Mouse (Mus musculus) ES-Bruce4 (cell line): ENCODE data around the gene Fam19a4. TPM values are rescaled to one million over a fixed set of nuclear protein-coding genes. Genes with fewer than 3 reads are reported as not detected.
A peak's percentile ranks its signal among the peaks of the same experiment; 100 is the strongest.

Experiments used
- H3K27ac ChIP-seq: 2 replicates; pipeline ENCODE4 v1.5.1; 2012; ENCODE audit warnings: low read length, inconsistent platforms; ENCODE audit not compliant: insufficient read depth
- H3K27me3 ChIP-seq: 2 replicates; pipeline ENCODE4 v1.6.1; 2012; ENCODE audit warnings: mild to moderate bottlenecking, low read length, inconsistent platforms; ENCODE audit not compliant: control insufficient read depth, poor library complexity, insufficient read depth, severe bottlenecking
- H3K36me3 ChIP-seq: 2 replicates; pipeline ENCODE4 v1.6.1; 2012; ENCODE audit warnings: inconsistent platforms, mild to moderate bottlenecking, low read length, moderate library complexity; ENCODE audit not compliant: control insufficient read depth, poor library complexity, insufficient read depth, severe bottlenecking
- H3K4me1 ChIP-seq: one replicate; pipeline ENCODE4 v1.8.1; 2011; ENCODE audit warnings: low read length; ENCODE audit not compliant: control insufficient read depth, insufficient read depth
- H3K4me3 ChIP-seq: 2 replicates; pipeline ENCODE4 v1.5.1; 2011; ENCODE audit warnings: low read depth, mild to moderate bottlenecking, low read length
- H3K9ac ChIP-seq: 2 replicates; pipeline ENCODE4 v1.6.1; 2012; ENCODE audit warnings: low read depth, mild to moderate bottlenecking, inconsistent platforms; ENCODE audit not compliant: poor library complexity, severe bottlenecking
- H3K9me3 ChIP-seq: replicated peaks from 2 replicates; pipeline ENCODE4 v1.6.1; 2012; ENCODE audit warnings: mild to moderate bottlenecking, low read length, inconsistent platforms; ENCODE audit not compliant: control insufficient read depth, poor library complexity, insufficient read depth, severe bottlenecking
- CTCF ChIP-seq: IDR thresholded peaks from one replicate; pipeline ENCODE4 v1.8.1; 2011; ENCODE audit warnings: low read depth, low read length
- EP300 ChIP-seq: IDR thresholded peaks from 2 replicates; pipeline ENCODE4 v1.6.1; 2011; ENCODE audit warnings: low read depth, low read length; ENCODE audit not compliant: insufficient read depth
- POLR2A ChIP-seq: IDR thresholded peaks from one replicate; pipeline ENCODE4 v1.8.1; 2011; ENCODE audit warnings: low read length; ENCODE audit not compliant: insufficient read depth
- polyA plus RNA-seq: library from polyadenylated mRNA; stranded (reverse); fragments of >200 nt; gene quantifications from 2 replicates; pipeline ENCODE4 v1.2.4, GENCODE M21; 2011; ENCODE audit warnings: low read depth; ENCODE audit not compliant: missing spikeins, insufficient read depth, insufficient read length

Fam19a4 gene
- polyA plus RNA-seq, 1 experiment, result not detected

DNA sequence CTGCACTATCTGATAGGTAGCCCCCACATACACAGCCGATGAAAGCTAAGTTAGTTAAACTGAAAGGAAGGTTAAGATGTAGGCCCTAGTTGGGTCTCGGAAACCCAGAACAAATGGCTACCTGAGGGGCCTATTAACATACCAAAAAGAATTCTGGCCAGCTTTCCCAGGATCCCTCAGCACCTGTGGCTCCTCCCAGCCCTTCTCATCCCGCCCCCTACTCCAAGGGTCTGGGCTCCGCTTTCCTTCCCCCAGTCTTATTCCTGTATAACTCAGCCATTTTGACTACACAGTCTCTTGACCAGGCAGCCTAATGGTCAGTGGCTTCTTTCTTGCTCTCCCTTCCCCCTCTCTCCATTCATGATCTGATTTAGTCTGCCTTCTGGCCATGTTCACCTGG lies 13.7 kb downstream of the Fam19a4 start:
- Histone ChIP-seq H3K27ac (peak overlapping the region; percentile 69), H3K36me3 (no peaks in the 10 kb centered on the region), H3K4me3 (no peak overlapping the region), H3K4me1 (peaks cover 4% of the 10 kb centered on the region), H3K9me3 (no peaks in the 10 kb centered on the region), H3K27me3 (no peaks in the 10 kb centered on the region), H3K9ac (no peak overlapping the region)
- TF ChIP-seq EP300 (peak; percentile 23; the same call in 1 of the 2 replicates), CTCF (no peak), POLR2A (no peak)

DNA sequence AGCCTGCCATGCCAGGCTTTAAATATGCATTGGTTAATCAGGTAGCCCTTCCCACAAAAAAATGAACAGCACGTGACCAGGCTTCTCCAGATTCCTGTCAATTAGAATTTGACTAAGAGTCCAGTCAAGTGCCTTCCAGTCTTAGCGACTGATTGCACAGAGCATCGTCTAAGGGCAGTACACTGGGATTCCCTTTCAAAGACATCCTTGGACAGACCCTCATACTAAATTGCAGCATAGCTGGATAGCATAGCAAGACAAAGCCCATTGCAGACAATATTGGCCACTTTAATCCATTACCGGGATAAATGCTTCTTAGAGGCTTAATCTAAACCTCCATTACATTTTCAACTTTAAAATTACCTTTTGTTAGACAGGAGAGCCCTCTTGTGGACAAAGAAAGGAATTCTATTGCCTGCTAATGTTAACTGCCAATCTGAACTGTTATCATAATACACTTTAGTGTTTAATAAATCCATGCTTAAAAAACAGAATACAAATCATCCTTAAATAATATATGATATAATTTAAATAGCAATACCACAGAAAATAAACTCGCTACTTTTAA lies 33.0 kb downstream of the Fam19a4 start:
- no peaks in the 10 kb centered on the region for H3K36me3 ChIP-seq
- no peaks in the 10 kb centered on the region for H3K9me3 ChIP-seq
- H3K4me1 ChIP-seq, result no peaks in the 10 kb centered on the region
- no peak overlapping the region for H3K4me3 ChIP-seq
- H3K27me3 ChIP-seq, result no peaks in the 10 kb centered on the region
- H3K27ac ChIP-seq, result no peak overlapping the region
- no peak for TF ChIP-seq POLR2A
- TF ChIP-seq CTCF, result no peak
- no peak for TF ChIP-seq EP300
- no peak overlapping the region for H3K9ac ChIP-seq

DNA sequence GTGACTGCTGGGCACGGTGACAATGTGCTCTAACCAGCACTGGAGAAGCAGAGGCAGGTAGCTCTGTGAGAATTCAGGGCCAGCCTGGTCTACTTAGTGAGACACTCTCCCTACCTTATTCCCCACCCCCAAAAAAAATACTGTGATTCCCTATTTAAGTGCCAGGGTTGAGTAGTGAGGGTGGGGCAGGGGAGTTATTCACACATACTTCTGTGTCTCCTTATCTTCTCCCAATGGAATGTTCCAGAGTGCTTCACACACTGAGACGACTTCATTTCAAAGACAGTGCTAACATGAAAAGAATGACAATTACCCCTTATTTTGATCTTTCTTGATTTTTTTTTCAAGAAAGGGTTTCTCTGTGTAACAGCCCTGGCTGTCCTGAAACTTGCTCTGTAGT lies 40.9 kb downstream of the Fam19a4 start:
- Histone ChIP-seq H3K4me1 (no peaks in the 10 kb centered on the region), H3K4me3 (no peak overlapping the region), H3K27ac (no peak overlapping the region), H3K36me3 (no peaks in the 10 kb centered on the region), H3K27me3 (no peaks in the 10 kb centered on the region), H3K9me3 (no peaks in the 10 kb centered on the region), H3K9ac (no peak overlapping the region)
- no peak for TF ChIP-seq EP300
- no peak for TF ChIP-seq POLR2A
- no peak for TF ChIP-seq CTCF

DNA sequence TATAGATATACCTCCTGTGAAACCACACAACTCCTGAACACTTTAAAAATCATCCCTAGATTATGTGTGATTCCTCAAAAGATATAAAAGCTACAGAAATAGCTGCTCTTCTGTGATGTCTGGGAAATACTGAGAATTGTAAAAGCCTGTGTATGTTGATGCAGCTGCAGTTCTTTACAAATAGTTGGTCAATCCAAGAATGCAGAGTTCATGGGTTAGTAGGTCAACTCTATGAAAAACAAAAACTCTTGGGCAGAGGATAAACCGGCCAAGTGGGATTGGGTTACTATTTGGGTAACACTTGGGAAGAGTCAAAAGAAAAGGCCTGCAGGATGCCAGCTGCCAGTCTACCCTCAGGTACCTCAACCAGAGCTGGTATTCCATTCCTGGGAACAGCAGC lies 43.5 kb downstream of the Fam19a4 start:
- Histone ChIP-seq H3K36me3 (no peaks in the 10 kb centered on the region), H3K9ac (no peak overlapping the region), H3K4me3 (no peak overlapping the region), H3K27ac (no peak overlapping the region), H3K4me1 (no peaks in the 10 kb centered on the region), H3K9me3 (no peaks in the 10 kb centered on the region), H3K27me3 (no peaks in the 10 kb centered on the region)
- TF ChIP-seq CTCF (no peak), EP300 (no peak), POLR2A (no peak)

- no peaks in the 10 kb centered on the region for H3K9me3 ChIP-seq
- no peak overlapping the region for H3K27ac ChIP-seq
- H3K27me3 ChIP-seq, result no peaks in the 10 kb centered on the region
- no peak overlapping the region for H3K9ac ChIP-seq
- H3K4me3 ChIP-seq, result no peak overlapping the region
- no peaks in the 10 kb centered on the region for H3K36me3 ChIP-seq
- H3K4me1 ChIP-seq, result no peaks in the 10 kb centered on the region
- TF ChIP-seq POLR2A (no peak), EP300 (no peak), CTCF (no peak)
Measured at GRCm38 (mm10) chr6:97016018-97016417, 44.2 kb downstream of the Fam19a4 start.

DNA sequence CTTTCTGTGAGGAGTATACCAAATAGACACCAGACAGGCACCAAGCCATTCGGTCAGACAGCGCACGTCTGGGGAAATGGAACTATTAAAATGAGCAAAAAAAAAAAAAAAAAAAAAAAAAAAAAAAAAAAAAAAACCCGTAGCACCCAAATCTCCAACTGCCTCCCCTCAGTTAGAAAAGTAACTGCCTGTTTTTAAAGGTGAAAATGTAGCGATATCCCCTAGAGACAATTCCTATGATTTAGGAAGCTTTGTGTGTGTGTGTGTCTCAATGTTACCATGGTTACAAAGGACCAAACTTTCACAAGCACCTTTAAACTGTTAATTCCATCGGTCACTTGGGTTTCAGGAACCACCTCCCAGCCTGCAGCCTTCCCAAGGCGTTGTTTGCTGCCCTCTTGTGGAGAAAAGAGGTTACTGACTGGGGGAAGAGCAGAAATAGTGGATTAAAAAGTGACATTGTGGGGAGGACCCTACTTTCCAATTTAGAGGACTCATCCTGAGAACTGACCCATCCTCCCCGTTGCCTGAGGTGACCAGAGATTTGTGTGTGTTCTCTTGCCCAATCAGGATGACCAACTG lies 53.6 kb downstream of the Fam19a4 start:
- no peak for TF ChIP-seq EP300
- TF ChIP-seq CTCF, result peak; percentile 84

More for the DNA sequence above, 53.6 kb downstream of the Fam19a4 start:
- H3K27ac ChIP-seq, result no peak overlapping the region
- H3K4me1 ChIP-seq, result no peaks in the 10 kb centered on the region
- H3K4me3 ChIP-seq, result no peak overlapping the region
- H3K9me3 ChIP-seq, result no peaks in the 10 kb centered on the region
- H3K9ac ChIP-seq, result no peak overlapping the region
- H3K27me3 ChIP-seq, result no peaks in the 10 kb centered on the region
- H3K36me3 ChIP-seq, result no peaks in the 10 kb centered on the region
